In genomic region chr2:105252824-105253223, GRCm38 (mm10) we compare ENCODE assay signal across 9 mouse cellular contexts. TPM values are rescaled to one million over a fixed set of nuclear protein-coding genes. Genes with fewer than 3 reads are reported as not detected.
A peak's percentile ranks its signal among the peaks of the same experiment; 100 is the strongest.
DNase-seq lines count a peak whose midpoint lies in the region; ATAC-seq lines count a peak whose summit lies in the region.
"Had no signal": no experiment of that assay in that cellular context is flagged by ENCODE, and none has a peak within 500 bp of the region (broad histone marks: within the 10 kb centered on the region; RNA-seq: fewer than 3 reads in every experiment).

No protein-coding gene starts in this region.

- H3K9ac ChIP-seq in limb, embryonic 11.5 days (ENCODE audit: low read length) = no peak overlapping the region
- no peak overlapping the region for H3K9ac ChIP-seq in embryonic facial prominence, embryonic 15.5 days
- no peak overlapping the region for H3K9ac ChIP-seq in hindbrain, embryonic 14.5 days

- DNase-seq in limb, embryonic 11.5 days (ENCODE audit: low spot score) = peak; percentile 58
- DNase-seq in limb, embryonic 10.5 days (ENCODE audit: low spot score) = no peak
- peak; percentile 40 for DNase-seq in hindbrain, embryonic 14.5 days (ENCODE audit: low spot score)
- DNase-seq in naive thymus-derived CD4-positive, alpha-beta T cell, adult 2 months (ENCODE audit: low read depth) = peak; percentile 3
- DNase-seq in left cerebral cortex, postnatal 14 days (ENCODE audit: low spot score in 2 of 2) = no peak
- DNase-seq in cerebellum, adult 18-20 months = no peak
- DNase-seq: kidney, postnatal 4 days had no signal

- no peaks in the 10 kb centered on the region for H3K27me3 ChIP-seq in limb, embryonic 11.5 days (ENCODE audit: control insufficient read depth, insufficient read depth, low read length)
- peaks cover 4% of the 10 kb centered on the region; the same call in 1 of the 2 replicates for H3K27me3 ChIP-seq in limb, embryonic 10.5 days (ENCODE audit: low read depth, poor library complexity, severe bottlenecking)
- H3K27me3 ChIP-seq in embryonic facial prominence, embryonic 15.5 days = peaks cover 3% of the 10 kb centered on the region; the same call in 1 of the 2 replicates
- H3K27me3 ChIP-seq in hindbrain, embryonic 14.5 days (ENCODE audit: control insufficient read depth, insufficient read depth, low read length) = peaks cover 4% of the 10 kb centered on the region; the same call in 1 of the 2 replicates

- ATAC-seq in limb, embryonic 11.5 days (ENCODE audit: insufficient number of reproducible peaks, low FRiP score, low TSS enrichment, low read depth) = peak; percentile 92
- peak; percentile 93 for ATAC-seq in embryonic facial prominence, embryonic 15.5 days (ENCODE audit: insufficient number of reproducible peaks, low FRiP score, low TSS enrichment, low read depth)
- ATAC-seq in hindbrain, embryonic 14.5 days (ENCODE audit: low FRiP score) = peak; percentile 85

- H3K9me3 ChIP-seq in limb, embryonic 11.5 days (ENCODE audit: control insufficient read depth, low read length) = no peaks in the 10 kb centered on the region
- no peaks in the 10 kb centered on the region for H3K9me3 ChIP-seq in limb, embryonic 10.5 days (replicated peaks)
- no peaks in the 10 kb centered on the region for H3K9me3 ChIP-seq in embryonic facial prominence, embryonic 15.5 days (replicated peaks)
- H3K9me3 ChIP-seq in hindbrain, embryonic 14.5 days (ENCODE audit: control insufficient read depth, low read length) = no peaks in the 10 kb centered on the region
- H3K9me3 ChIP-seq: megakaryocyte, embryonic 14.5 days had no signal

- H3K4me2 ChIP-seq in limb, embryonic 11.5 days (ENCODE audit: low read depth, severe bottlenecking) = no peak overlapping the region
- H3K4me2 ChIP-seq in embryonic facial prominence, embryonic 15.5 days (replicated peaks) = no peak overlapping the region
- no peak overlapping the region for H3K4me2 ChIP-seq in hindbrain, embryonic 14.5 days (replicated peaks)

- H3K4me3 ChIP-seq in limb, embryonic 11.5 days (ENCODE audit: low read depth, low read length) = no peak overlapping the region
- H3K4me3 ChIP-seq in limb, embryonic 10.5 days = no peak overlapping the region
- H3K4me3 ChIP-seq in embryonic facial prominence, embryonic 15.5 days (replicated peaks) = no peak overlapping the region
- no peak overlapping the region for H3K4me3 ChIP-seq in hindbrain, embryonic 14.5 days (replicated peaks; ENCODE audit: low read length)
- H3K4me3 ChIP-seq: megakaryocyte, embryonic 14.5 days had no signal

- no peak overlapping the region for H3K27ac ChIP-seq in limb, embryonic 11.5 days (replicated peaks; ENCODE audit: low read depth, low read length)
- no peak overlapping the region for H3K27ac ChIP-seq in limb, embryonic 10.5 days
- H3K27ac ChIP-seq in embryonic facial prominence, embryonic 15.5 days (replicated peaks) = no peak overlapping the region
- no peak overlapping the region for H3K27ac ChIP-seq in hindbrain, embryonic 14.5 days

- H3K4me1 ChIP-seq in limb, embryonic 11.5 days (ENCODE audit: control insufficient read depth, insufficient read depth, low read length) = no peaks in the 10 kb centered on the region
- H3K4me1 ChIP-seq in limb, embryonic 10.5 days = no peaks in the 10 kb centered on the region
- no peaks in the 10 kb centered on the region for H3K4me1 ChIP-seq in embryonic facial prominence, embryonic 15.5 days
- no peaks in the 10 kb centered on the region for H3K4me1 ChIP-seq in hindbrain, embryonic 14.5 days (replicated peaks; ENCODE audit: control insufficient read depth, insufficient read depth, low read length)
- H3K4me1 ChIP-seq: megakaryocyte, embryonic 14.5 days had no signal

- intact Hi-C loops in left cerebral cortex, postnatal 14 days (cut with DNase I) = no loop called here

- 69% methylated on average over 7 of the region's 7 CpGs for WGBS in limb, embryonic 11.5 days
- 74% methylated on average over 7 of the region's 7 CpGs for WGBS in limb, embryonic 10.5 days
- 45% methylated on average over 7 of the region's 7 CpGs for WGBS in embryonic facial prominence, embryonic 15.5 days
- WGBS in hindbrain, embryonic 14.5 days = 66% methylated on average over 7 of the region's 7 CpGs

- no peaks in the 10 kb centered on the region for H3K36me3 ChIP-seq in limb, embryonic 11.5 days (ENCODE audit: control insufficient read depth, insufficient read depth, low read length)
- no peaks in the 10 kb centered on the region for H3K36me3 ChIP-seq in limb, embryonic 10.5 days
- H3K36me3 ChIP-seq in embryonic facial prominence, embryonic 15.5 days = no peaks in the 10 kb centered on the region
- no peaks in the 10 kb centered on the region for H3K36me3 ChIP-seq in hindbrain, embryonic 14.5 days (replicated peaks; ENCODE audit: control insufficient read depth, insufficient read depth)

RNA-seq across cellular contexts. Expression of gene Them7, which starts 28.7 kb away (rescaled TPM):
- 1.3 and 1.8 TPM in 2 replicates for polyA plus RNA-seq in limb, embryonic 11.5 days (2014; fragmentation: Nextera tagmentation; extraction: Ambion mirVana)
- 1.1 and 1.9 TPM in 2 replicates for polyA plus RNA-seq in limb, embryonic 10.5 days (2016; fragmentation: Nextera tagmentation; extraction: Ambion mirVana)
- 0.25 and 0.48 TPM in 2 replicates for polyA plus RNA-seq in embryonic facial prominence, embryonic 15.5 days (2015; fragmentation: Nextera tagmentation; extraction: Ambion mirVana)
- polyA plus RNA-seq in hindbrain, embryonic 14.5 days (2014; fragmentation: Nextera tagmentation; extraction: Ambion mirVana) = not detected in 2 replicates
- under 1 TPM in 1 of 2 experiments, not detected in 1; 0.37 TPM for total RNA-seq in left cerebral cortex, postnatal 14 days (2021)

Comparison
In these comparisons a context has a peak if more than half of its experiments do, and no peak if none do; other contexts are left out.
1. DNase-seq: peak in limb, embryonic 11.5 days (single experiment), hindbrain, embryonic 14.5 days (single experiment) and naive thymus-derived CD4-positive, alpha-beta T cell, adult 2 months (single experiment); none in limb, embryonic 10.5 days (single experiment), left cerebral cortex, postnatal 14 days (0 of 2) and cerebellum, adult 18-20 months (0 of 2).
2. Peak in every context shown above with its lines, with median percentiles within 50 percentile points of each other: ATAC-seq.